Mouse (Mus musculus): ENCODE measurements at regions not wholly inside any gene's neighbourhood (a gene's known extent, or its start where the extent isn't known, plus 50 kb on each side); places are given as distances from the start of the nearest gene placed in this dataset.
A peak's percentile ranks its signal among the peaks of the same experiment; 100 is the strongest.
"Not testable (repeated sequence)": the region's sequence is repeated elsewhere in the genome, so short reads cannot be mapped to it uniquely, and the experiment has no call there.

DNA sequence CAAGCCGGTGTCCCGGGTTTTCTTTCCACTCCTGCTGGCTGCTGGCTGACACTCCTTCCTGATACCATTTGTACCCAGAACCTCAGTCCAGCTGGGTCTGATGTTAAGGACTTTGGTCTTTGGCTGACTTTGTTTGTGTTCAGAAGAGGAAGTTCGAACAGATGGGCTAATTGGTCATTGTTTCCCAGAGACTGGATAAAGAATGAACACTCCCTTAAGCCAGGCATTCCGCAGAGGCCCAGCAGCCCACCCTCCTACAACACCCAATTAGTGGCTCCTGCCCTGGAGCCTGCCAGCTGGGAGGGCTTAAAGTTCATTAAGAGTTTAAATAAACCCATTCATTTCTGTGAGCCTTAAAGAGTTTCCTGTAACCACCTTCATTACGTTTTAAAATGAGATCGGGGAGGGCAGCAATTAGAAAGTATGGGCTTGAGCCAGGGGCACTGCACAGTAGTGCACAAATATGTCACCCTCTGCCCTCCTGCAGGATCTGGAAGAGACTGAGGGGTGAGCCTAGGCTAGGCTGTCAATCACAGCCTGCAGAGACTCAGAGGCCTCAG is 257.9 kb downstream of the Ajap1 start:
- DNase-seq, result peak; percentile 97

DNA sequence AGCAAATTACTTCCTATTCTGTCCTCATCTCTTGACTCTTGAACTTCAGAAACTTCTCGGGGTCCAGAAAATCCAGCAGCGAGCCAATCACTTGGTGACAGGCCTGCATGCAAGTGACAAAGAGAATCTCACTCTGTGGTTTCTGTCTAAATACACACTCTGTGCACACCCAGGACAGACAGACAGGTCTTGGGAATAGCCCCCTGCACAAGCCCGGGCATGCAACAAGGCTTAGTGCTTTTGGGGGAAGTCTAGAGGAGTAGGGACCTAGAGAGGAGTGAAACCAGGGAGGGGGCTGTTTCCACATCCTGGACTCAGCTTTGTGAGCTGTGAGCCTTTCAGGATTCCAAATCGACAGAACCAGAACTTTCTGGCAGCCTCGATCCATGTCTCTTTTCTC is 259.6 kb downstream of the Ajap1 start:
- DNase-seq, result no peak

DNA sequence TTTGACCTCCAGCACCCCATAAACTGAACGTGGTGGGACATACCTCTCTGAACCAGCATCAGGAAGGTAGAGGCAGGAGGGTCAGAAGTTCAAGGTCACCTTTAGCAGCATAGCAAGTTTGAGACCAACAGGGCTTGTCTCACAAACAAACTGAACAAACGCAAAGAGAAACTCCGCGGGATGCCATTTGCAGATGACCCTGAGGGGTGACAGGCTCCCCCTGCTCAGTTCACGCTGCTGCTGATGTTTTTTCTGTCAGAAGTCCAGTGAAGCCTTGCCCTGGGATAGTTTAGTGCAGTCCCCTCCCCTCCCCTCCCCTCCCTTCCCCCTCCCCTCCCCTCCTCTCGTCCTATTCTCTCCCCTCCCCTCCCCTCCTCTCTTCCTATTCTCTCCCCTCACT is 262.1 kb downstream of the Ajap1 start:
- DNase-seq, result no peak

DNA sequence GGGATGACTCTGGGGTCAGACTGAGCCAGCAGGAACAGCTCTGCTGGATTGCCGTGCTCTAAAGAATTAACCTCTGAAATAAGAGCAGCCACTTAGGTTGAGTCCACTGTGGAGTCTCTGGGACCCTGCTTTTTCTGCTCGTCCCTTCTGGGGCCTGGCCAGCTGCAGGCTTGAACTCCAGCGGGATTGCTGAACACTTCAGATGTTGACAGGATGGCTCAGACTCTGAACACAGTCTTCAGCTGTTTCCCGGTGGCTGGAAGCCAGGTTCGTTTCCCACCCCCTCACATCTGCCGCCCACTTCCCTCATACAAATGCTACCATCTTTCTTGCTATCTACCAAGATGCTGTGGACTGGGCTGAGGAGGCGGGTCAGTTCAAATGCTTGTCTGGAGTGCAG is 262.5 kb downstream of the Ajap1 start:
- DNase-seq, result no peak

DNA sequence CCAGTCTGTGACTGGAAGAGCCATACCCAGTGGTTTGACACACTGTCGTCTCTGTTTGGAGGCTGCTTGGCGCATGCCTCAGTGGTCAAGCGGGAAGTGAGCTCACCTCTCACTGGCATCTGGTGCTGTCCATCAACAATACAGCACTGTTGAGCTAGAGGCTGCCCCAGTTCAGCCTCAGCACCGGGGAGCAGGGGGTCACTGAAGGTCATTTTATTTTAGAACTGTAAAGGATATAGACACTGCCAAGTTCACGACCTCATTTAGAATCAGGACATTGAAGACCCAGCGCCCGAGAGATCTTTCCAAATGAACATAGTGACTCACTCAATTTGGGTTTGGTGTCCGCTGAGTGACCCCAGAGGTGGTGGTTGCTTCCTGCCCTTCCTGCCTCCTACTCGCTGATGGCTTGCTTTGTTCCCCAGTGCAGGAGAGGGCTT is 265.1 kb downstream of the Ajap1 start:
- peak; percentile 97 for DNase-seq

DNA sequence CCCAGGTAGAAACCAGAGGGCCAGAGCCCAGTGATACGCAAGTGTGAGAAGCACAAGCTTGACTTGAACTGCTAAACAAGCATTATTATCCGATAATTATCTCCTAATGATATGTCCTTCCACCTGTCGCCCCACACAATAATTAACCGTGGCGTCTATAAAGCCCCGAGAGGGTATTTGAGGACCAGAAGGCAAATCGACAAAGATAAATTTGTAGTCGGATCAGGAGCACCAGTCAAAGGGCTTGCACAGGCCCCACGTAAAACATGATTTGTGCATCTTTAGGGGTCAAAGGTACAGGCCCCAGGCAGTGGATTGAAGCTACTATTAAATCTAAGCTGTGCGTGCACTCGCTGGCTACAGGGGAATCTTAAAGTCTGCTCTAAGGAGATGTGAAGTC is 270.5 kb downstream of the Ajap1 start:
- DNase-seq, result no peak

GRCm38 (mm10) chr4:153208822-153209221 is 273.8 kb downstream of the Ajap1 start:
- no peak for DNase-seq

GRCm38 (mm10) chr4:153208215-153208614 is 274.4 kb downstream of the Ajap1 start:
- DNase-seq, result no peak

DNA sequence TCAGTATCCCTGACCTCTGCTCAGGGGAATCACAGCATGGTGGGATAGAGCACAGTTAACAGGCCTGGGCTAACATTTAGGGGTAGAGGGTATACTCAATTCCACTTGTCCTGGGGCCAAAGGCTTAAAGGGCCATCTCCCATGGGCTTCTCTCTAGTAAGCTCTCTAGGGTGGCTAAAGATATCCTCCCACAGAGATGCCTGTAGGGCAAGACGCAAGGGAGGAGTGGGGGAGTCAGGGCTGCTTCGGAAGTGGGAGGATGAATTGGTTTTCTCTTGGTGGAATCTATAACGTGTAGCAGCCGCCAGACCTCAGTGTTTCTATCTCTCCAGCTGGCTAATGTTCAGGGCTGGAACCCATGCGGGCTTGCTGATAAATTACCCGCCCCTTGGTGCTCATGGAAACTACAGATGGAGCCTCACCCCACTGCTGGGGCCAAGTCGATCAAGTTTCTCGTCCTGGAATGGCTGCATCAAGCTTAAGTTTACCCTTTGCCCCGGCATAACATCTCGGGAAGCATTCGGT is 275.0 kb downstream of the Ajap1 start:
- DNase-seq, result no peak

GRCm38 (mm10) chr4:153206789-153207457 is 275.7 kb downstream of the Ajap1 start:
- DNase-seq, result no peak

GRCm38 (mm10) chr4:153204764-153205163 is 277.8 kb downstream of the Ajap1 start:
- DNase-seq, result no peak

DNA sequence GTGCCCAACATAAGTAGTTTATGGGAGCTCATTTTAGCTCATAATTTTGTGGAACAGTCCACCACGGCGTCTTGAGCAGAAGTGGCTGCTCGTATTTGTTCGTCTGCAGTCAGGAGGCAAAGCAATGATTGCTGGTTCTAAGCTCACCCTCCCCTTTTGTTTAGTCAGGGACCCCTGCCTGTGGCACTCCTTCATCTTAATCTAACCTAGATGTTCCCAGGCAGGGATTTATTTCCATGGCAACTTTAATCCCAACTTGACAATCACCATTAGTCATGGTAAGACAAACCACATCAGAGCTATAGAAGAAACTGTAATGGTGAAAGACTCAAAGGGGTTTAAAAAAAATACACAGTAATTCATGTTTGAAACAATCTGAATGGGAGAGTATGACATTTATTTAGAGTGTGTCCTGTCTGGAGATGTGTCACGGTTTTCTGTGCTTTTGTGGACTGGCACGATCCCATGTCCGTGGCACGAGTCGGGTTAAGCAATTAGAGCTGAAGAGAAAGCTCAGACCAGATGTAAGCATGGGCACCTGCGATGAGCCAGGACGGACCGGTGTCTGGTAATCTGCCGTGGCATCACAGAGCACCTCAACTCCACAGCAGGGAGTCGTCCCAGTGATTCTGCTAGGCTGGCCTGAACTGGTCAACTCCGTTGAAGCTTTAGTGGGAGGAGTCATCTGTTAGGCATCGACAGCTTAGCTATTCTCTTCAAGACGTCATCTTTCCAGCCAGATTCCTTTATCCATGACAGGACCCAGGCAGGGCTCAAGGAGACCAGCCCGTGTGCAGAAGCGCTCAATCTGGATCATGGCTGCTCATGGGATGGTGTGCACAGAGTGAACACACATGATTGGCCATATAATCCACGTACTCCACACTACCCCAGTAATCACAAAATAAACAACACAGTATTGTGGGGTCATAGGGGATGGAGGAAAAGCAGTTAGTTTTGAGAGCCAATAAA is 281.5 kb downstream of the Ajap1 start:
- DNase-seq, result no peak

GRCm38 (mm10) chr4:153189485-153189884 is 293.1 kb downstream of the Ajap1 start:
- DNase-seq, result no peak

DNA sequence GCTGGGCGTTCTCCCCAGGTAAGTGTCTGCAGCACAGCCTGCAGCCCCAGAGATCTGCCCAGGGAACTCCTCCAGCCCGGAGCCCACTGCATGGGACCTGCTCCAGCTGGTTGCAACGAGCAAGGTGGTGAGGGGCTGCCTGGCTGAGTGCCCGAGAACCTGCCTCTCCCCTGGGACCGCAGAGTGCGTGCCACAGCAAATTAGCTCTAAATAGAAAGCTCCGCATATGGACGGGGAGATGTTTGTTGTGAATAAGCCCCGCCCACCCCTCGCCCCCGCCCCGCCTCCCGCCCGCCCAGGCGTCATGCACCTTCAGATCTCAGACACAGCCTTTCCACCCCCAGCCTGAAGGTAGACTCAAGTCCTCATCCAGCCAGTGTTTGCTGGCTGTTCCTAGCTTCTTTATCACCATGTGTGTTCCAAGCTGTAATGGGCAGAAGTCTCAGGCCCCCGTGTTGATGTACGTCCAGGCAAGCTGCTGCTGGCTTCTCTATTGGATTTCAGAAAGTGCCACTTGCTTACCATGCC is 294.0 kb downstream of the Ajap1 start:
- DNase-seq, result no peak

DNA sequence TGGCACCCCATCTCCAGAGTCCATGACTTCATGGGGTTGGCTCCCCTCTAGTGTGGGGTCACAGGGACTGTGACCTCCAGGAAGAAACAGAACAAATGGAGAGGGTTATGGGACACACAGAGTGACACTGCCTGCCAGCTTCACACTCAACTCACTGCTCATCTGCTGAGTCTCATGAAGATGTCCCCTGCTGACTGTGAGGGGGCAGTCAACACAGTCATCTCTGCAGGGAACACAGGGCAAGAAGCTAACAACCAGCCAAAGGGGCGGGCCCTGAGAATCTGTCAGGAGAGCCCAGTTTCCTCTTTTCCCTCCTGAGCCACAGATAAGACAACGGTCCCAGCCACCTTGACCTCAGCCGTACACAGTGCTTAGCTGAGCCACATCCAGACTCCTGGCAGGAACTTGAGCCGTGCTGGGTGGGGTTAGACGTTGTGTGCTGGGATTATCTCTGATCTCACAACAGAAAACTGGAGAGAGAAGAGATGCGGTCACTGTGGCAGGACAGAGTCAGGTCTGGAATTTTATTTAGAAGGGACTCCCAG is 294.6 kb downstream of the Ajap1 start:
- DNase-seq, result no peak

- no peak for DNase-seq
Measured at GRCm38 (mm10) chr4:153177496-153177895, 305.1 kb downstream of the Ajap1 start.

GRCm38 (mm10) chr4:153175660-153176059 is 307.0 kb downstream of the Ajap1 start:
- DNase-seq, result peak; percentile 90

- no peak for DNase-seq
Measured at GRCm38 (mm10) chr4:153175077-153175476, 307.5 kb downstream of the Ajap1 start.

GRCm38 (mm10) chr4:153169991-153170390 is 312.6 kb downstream of the Ajap1 start:
- DNase-seq, result no peak

DNA sequence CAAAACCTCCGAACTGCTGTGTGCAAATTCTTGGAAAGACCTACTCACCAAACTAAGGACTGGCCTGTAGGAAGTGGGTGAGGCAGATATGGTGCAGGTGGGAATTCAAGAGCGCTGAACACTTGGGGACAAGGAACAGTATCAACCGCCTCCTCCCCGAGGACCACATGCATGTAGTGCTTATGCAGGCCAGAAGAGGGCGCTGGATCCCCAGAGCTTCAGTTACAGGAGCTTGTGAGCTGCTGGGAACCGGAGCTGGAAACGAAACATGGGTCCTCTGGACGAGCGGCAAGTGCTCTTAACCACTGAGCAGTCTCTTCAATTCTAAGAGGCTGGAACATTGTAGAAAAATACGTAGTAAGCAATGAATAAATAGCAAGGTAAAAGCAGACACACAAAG is 317.8 kb downstream of the Ajap1 start:
- no peak for DNase-seq

DNA sequence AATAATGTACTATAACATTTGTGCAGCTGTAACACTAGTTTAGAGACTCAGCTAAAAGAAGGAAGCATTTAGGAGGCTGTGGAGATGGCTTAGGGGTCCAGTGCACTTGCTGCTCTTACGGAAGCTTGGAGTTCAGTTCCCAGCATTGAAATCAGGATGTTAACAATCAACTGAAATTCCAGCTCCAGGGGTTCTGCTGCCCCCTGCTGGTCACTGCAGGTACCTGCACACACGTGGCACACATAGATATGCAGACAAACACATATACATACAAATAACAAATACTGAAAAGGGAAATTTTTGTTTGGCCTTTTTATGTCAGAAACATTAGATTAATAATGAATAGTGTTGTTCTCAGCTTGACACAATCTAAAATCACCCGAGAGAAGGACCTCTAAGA is 322.5 kb downstream of the Ajap1 start:
- no peak for DNase-seq

DNA sequence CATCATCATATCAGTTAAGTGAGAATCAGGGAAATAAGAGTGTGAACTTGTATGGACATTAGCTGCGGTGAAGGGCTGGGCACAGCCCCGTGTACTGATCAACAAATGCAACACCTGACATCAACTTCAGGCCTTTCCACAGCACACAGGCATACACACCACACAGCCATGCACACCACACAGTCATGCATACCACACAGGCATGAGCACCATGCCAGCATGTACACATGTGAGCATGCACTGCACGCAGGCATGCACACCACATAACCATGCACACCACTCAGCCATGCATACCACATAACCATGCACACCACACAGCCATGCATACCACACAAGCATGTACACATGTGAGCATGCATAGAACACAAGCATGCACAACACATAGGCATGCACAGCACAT is 325.0 kb downstream of the Ajap1 start:
- DNase-seq, result no peak

DNA sequence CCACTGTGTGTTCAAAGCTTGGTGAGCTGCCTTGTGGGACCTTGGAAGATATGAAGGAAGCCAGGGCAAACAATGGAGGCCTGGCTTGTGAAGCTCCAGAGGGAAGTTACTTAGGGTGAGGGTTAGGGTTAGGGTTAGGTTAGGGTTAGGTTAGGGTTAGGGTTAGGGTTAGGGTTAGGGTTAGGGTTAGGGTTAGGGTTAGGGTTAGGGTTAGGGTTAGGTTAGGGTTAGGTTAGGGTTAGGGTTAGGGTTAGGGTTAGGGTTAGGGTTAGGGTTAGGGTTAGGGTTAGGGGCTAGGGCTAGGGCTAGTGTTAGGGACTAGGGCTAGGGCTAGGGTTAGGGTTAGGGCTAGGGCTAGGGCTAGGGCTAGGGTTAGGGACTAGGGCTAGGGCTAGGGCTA is 329.7 kb downstream of the Ajap1 start:
- DNase-seq, result not testable (repeated sequence)
